Mouse (Mus musculus) forebrain, embryonic 14.5 days (tissue): ENCODE measurements at regions not wholly inside any gene's neighbourhood (a gene's known extent, or its start where the extent isn't known, plus 50 kb on each side); places are given as distances from the start of the nearest gene placed in this dataset.

ENCODE experiments used
- ATAC-seq: fragments of 200-750 bp; cut with Nextera tagmentation; 2 replicates; pipeline ENCODE4 v1.8.0; 2017; ENCODE audit warnings: mild to moderate bottlenecking, moderate library complexity
- DNase-seq: peaks from one replicate; pipeline ENCODE4 v3.0.0-alpha.2; 2015; ENCODE audit warnings: low spot score
- H3K27ac ChIP-seq: fragments of 300-500 bp; sonication (generic); 2 replicates; pipeline ENCODE4 v1.5.1; 2014; ENCODE audit warnings: low read depth, mild to moderate bottlenecking, control low read depth, low read length, moderate library complexity
- H3K27me3 ChIP-seq: fragments of 300-500 bp; sonication (generic); replicated peaks from 2 replicates; pipeline ENCODE4 v1.6.1; 2014; ENCODE audit warnings: low read length, control low read depth, mixed read lengths; ENCODE audit not compliant: control insufficient read depth, insufficient read depth
- H3K36me3 ChIP-seq: fragments of 300-500 bp; sonication (generic); 2 replicates; pipeline ENCODE4 v1.6.1; 2014; ENCODE audit warnings: low read length, control low read depth; ENCODE audit not compliant: control insufficient read depth, insufficient read depth
- H3K4me1 ChIP-seq: fragments of 300-500 bp; sonication (generic); 2 replicates; pipeline ENCODE4 v1.6.1; 2014; ENCODE audit warnings: antibody characterized with exemption, low read length, control low read depth; ENCODE audit not compliant: control insufficient read depth, insufficient read depth
- H3K4me2 ChIP-seq: fragments of 300-500 bp; sonication (generic); 2 replicates; pipeline ENCODE4 v1.6.1; 2014; ENCODE audit warnings: mild to moderate bottlenecking, control low read depth, low read length
- H3K4me3 ChIP-seq: fragments of 300-500 bp; sonication (generic); 2 replicates; pipeline ENCODE4 v1.5.1; 2014; ENCODE audit warnings: low read depth, low read length, control low read depth
- H3K9ac ChIP-seq: fragments of 300-500 bp; sonication (generic); 2 replicates; pipeline ENCODE4 v1.6.1; 2014; ENCODE audit warnings: mild to moderate bottlenecking, low read length, control low read depth, moderate library complexity
- H3K9me3 ChIP-seq: fragments of 300-500 bp; sonication (generic); replicated peaks from 2 replicates; pipeline ENCODE4 v1.6.1; 2016; ENCODE audit warnings: low read length, control low read depth, mixed read lengths; ENCODE audit not compliant: control insufficient read depth
- WGBS: fragments of 180-500 bp; shearing (Covaris S2); extraction: QIAGEN DNeasy Blood & Tissue Kit; methylation state at CpG from one replicate; pipeline ENCODE4 v1.1.7; 2014; 5-methylcytosine and 5-hydroxymethylcytosine counted together

- Histone ChIP-seq H3K27ac (no peak overlapping the region), H3K4me3 (no peak overlapping the region), H3K36me3 (no peaks in the 10 kb centered on the region), H3K4me2 (no peak overlapping the region), H3K9me3 (no peaks in the 10 kb centered on the region), H3K4me1 (no peaks in the 10 kb centered on the region), H3K9ac (no peak overlapping the region), H3K27me3 (no peaks in the 10 kb centered on the region)
- WGBS, result 82% methylated on average over 2 of the region's 2 CpGs
- ATAC-seq (no peak), DNase-seq (peak; percentile 54)
These were observed 666.7 kb downstream of the Klhl13 start for GRCm38 (mm10) chrX:22698179-22698578.

GRCm38 (mm10) chrX:22657722-22658342 lies 707.0 kb downstream of the Klhl13 start:
- H3K9me3 ChIP-seq, result no peaks in the 10 kb centered on the region
- no peaks in the 10 kb centered on the region for H3K36me3 ChIP-seq
- no peak overlapping the region for H3K27ac ChIP-seq
- H3K4me2 ChIP-seq, result no peak overlapping the region
- ATAC-seq, result no peak
- no peaks in the 10 kb centered on the region for H3K4me1 ChIP-seq
- no peaks in the 10 kb centered on the region for H3K27me3 ChIP-seq
- DNase-seq, result peak; percentile 6
- no peak overlapping the region for H3K4me3 ChIP-seq
- 62% methylated on average over 3 of the region's 3 CpGs for WGBS
- H3K9ac ChIP-seq, result no peak overlapping the region
